Mouse (Mus musculus): ENCODE measurements around the gene Kif21b.

Gene Kif21b

GRCm38 (mm10) chr1:136130951-136131558, at the start of gene Kif21b:
Kif21b (plus strand) TSS chr1:136131389.
- peak; percentile 94 for DNase-seq (ENCODE audit: low read depth)

DNA sequence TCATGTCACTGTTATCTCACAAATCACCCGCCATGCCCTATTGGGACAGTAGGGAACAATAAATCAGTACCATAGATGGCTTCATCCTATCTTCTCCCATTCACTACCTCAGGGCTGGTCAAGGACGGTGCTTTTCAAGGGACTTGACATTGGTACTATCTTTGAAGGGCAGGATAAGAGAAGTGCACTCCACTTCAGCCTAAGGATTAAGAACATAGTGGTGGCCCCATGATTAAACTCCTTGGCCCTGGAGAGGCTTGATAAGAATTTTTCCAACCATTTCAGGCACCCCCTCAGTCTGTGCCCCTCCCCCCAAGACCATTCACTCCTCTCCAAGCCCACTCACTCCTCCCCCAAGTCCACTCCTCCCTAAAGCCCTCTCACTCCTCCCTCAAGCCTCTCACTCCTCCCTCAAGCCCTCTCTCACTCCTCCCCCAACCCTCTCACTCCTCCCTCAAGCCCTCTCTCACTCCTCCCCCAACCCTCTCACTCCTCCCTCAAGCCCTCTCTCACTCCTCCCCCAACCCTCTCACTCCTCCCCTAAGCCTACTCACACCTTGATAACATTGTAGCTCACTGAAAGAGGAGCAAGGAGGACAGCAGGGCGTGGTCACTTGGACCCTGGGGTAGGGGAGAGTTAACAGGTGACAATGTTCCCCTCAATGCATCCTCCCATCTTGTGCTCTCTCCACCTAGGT, 45.1 kb upstream of the Kif21b start:
- DNase-seq (ENCODE audit: low read depth), result no peak

DNA sequence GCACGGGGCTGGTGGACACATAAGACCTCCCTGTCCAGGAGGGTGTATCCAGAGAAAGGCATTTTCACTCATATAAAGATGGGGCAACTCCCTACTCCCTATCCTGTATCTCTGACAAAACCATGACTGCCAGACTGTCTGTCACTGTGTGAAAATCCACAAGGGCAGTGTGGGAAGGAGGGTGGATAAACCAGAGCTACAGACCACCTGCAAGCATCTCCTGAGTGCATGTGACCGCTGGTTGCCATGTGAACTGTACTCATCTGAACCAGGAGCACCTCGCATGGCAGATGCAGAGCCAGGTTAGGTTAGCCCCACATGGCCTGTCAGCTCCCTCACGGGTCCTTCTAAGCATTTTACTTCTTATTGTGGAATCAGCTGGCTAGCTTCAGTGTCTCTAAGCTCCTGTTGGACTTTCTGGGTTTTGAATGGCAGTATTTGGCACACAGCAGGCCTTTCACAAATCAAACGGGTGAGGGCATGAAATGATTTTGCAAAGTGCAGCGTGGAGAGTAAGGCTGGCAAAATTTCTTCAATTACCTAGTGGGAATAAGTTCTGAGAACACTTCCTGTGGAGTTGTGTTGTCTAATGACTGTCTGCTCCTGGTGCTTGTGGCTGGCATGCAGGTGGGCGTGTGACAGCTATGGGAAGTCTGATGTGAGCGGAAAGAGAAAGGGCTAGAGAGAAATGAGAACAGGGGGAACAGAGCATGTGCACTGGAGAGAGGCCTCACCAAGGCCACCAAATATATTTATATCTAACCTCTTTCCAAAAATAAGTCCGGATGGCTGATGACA, 41.6 kb upstream of the Kif21b start:
- DNase-seq (ENCODE audit: low read depth), result no peak

- no peak for DNase-seq (ENCODE audit: low read depth)
Measured at GRCm38 (mm10) chr1:136093726-136094125, 37.5 kb upstream of the Kif21b start.

DNA sequence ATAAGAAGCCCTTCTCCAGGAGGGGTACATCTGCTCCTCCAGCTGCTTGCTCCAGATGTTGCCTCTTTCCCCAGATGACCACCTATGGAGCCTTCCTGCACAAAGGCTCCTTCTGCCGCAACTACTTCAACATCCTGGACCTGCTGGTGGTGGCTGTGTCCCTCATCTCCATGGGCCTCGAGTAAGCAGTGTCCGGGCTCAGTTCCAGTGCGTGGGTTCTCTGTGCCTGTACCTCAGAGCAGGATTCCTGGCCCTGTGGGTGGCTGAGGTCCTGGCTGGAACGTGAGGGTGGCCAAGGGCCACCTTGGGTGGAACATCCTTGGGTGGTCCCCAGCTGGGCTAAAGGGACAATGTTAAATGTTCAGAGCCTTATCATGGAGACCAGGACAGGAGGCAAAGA, 36.4 kb upstream of the Kif21b start:
- no peak for DNase-seq (ENCODE audit: low read depth)

DNA sequence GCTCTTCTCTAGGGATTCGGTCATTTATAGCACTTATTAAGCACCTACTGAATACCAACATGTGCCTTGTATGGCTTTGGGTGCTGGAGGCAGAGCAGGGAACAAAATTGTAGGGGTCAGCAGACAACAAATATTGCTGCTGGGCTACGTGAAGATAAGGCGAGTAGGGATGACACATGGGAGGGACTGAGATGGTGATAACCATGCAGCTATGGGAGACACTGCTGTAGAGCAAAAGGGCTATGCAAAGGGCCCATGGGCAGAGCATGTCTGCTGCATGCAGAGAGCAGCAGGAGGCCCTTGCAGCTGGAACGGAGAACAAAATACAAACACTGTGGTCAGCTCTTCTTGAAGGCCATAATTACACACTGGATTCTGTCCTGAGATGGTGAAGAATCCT, 29.1 kb upstream of the Kif21b start:
- no peak for DNase-seq (ENCODE audit: low read depth)

- no peak for DNase-seq (ENCODE audit: low read depth)
Measured at GRCm38 (mm10) chr1:136102551-136102950, 28.6 kb upstream of the Kif21b start.

- no peak for DNase-seq (ENCODE audit: low read depth)
Measured at GRCm38 (mm10) chr1:136102981-136103380, 28.2 kb upstream of the Kif21b start.

DNA sequence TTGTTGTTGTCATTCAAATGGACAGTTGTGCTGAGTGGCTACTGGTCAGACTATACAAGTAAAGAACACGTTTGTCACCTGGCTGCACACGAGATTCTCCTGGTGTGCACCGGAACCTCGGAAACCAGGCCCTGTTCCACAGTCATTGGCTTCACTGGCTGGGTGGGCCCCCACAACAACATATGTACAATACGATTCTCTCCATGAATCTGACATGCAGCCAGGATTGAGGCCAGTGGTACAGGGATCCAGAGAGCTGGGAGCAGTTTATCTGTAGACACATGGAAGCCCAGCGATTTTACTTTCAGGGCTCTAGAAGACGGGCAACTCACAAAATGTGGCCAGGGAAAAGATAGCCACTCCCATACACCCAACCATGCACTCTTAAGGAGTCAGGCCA, 27.5 kb upstream of the Kif21b start:
- no peak for DNase-seq (ENCODE audit: low read depth)

DNA sequence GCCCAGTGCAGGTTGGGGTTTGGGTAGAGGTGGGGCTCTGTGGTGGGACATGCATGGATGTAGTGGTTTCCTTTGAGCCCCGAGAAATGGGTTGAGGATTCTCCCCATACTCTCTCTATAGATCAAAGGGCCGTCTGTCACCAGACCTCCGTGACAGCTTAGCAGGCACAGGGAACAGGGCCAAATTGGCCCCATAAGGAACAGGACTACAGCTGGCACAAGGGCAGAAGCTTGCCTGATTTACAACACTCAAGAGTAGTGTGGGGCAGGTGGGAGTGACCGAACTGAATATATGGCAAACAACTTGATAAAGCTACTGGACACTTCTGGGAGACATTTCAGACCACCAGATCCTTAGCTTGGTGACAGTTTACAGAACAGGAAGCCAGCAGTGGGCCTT, 26.4 kb upstream of the Kif21b start:
- no peak for DNase-seq (ENCODE audit: low read depth)

DNA sequence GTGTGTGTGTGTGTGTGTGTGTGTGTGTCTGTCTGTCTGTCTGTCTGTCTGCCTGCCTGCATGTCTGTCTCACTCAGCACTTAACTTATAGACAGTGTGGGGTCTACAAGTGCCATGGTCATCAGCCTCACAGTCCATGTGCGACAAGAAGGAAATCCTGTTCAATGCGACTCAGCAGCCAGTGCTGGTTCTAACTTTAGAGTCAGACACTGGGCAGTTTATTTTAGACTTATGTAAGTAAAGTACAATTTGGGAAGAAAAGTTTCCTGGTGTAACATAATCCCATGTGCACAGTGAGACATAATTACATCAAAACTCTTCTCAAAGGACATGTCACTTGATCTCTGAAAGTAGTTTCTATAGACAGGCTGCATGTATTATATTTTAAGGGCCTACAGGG, 21.7 kb upstream of the Kif21b start:
- DNase-seq (ENCODE audit: low read depth), result no peak

- peak; percentile 67 for DNase-seq (ENCODE audit: low read depth)
Measured at GRCm38 (mm10) chr1:136116183-136116582, 15.0 kb upstream of the Kif21b start.

DNA sequence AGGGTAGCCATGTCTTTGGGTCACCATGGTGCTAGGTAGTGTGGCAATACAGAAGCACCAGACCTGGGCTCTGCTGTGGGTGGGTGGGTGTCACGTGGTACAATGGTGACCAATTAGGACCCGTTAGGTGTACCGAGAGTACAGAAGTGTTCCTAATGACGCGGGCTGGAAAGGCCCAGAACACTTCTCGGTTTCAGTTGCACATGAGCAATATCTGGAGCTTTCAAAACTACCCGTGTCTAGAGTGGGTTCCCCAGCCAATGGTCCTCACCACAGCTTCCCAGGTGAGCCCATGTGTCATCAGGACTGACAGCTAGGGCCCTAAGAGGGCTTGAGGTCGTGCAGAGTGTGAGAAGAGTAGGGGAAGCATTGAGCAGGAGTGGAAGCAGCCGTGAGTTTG, 14.1 kb upstream of the Kif21b start:
- no peak for DNase-seq (ENCODE audit: low read depth)

DNA sequence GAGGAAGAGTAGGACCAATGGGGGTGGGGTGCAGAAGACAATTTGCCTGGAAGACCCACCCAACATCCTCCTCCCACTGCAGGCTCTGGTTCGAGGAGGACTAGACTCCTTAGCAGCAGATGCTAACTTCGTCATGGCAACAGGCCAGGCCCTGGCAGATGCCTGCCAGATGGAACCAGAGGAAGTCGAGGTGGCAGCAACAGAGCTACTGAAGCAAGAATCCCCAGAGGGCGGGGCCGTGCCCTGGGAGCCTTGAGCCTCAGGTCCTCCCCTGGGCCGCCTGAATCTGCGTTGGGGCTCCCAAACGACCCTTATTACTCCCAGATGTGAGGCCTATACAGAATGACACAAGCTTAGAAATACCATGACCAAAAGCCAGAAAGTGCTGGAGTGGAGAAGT, 12.3 kb upstream of the Kif21b start:
- peak; percentile 49 for DNase-seq (ENCODE audit: low read depth)

DNA sequence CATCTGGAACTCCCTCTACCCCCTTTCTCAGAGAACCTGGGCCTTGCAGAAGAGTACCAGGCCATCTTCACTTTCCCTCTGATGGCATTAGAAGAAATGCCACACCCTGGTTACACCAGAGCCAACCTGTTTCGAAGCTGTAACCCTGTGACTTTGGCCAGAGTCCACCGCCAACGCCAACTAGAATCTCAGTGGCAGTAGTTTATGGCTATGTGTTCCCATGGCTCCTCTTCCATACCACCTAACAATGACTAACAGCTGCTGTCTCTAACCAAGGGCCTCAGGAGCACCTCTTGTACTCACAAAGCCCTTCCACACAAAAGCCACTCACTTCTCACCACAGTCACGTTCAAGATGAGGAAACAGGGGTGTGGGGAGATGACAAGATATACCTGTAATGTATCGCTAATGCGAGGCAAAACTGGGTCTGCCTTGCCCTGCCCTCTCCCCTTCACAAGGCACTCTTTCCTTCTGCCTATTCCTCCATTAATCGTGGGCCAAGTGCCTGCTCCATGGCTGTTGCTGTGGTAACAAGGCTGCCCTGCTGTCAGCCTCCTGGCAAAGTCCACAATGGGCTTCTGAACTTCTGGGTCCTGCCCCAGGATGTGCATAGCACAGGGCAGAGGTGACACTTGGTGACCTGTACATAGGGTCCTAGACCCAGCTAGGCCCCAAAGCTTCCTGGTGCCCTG, 11.5 kb upstream of the Kif21b start:
- no peak for DNase-seq (ENCODE audit: low read depth)

DNA sequence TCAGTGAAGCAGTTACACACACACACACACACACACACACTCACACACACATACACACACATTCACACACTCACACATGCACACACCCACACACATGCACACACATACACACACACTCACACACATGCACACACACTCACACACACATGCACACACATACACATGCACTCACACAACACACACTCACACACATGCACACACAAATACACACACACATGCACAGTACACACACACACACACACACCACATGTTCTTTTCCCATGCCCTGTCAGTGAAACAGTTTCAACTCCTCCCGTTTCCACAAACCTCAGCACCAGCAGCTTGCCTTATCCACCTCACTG, 11.0 kb upstream of the Kif21b start:
- DNase-seq (ENCODE audit: low read depth), result no peak

- no peak for DNase-seq (ENCODE audit: low read depth)
Measured at GRCm38 (mm10) chr1:136120785-136121184, 10.4 kb upstream of the Kif21b start.

DNA sequence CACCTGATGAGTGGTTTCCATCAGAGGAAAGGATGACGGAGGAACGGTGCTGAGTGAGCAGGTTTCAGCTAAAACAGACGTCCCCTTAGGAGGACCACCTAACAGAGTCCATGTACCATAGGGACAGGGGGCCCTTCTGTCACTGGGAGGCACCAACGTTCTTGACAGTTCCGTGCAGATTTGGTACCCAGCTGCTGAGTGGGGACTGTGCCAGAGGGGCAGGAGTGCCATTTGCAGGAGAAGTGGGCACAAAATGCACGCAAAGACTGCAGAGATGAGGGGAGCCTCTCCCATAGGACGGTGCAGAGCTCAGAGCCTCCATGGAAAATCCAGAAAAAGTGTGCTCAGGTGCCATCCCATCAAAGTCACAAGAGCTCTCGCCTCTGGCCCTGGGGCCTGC, 9.2 kb upstream of the Kif21b start:
- DNase-seq (ENCODE audit: low read depth), result no peak

- DNase-seq (ENCODE audit: low read depth), result no peak
Measured at GRCm38 (mm10) chr1:136126159-136126765, 4.9 kb upstream of the Kif21b start.

GRCm38 (mm10) chr1:136126895-136127294, 4.3 kb upstream of the Kif21b start:
- peak; percentile 84 for DNase-seq (ENCODE audit: low read depth)

DNA sequence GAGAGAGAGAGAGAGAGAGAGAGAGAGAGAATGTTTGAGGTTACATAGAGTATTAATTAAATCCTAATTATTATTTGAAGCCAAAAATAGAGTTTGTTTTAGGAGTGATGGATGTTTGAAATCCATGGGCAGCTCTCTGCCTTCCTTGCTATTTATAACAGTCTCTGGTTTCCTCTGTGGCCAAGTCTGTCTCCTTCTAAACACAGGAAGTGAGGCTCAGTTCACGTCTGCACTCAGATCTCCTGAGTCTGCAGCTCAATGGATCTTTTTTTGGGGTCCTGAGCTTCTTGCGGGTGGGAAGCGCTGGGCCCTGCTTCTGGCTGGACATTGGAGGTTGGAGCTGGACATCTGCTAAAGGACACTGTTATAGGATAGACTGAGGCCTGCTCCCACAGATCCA, 3.3 kb upstream of the Kif21b start:
- peak; percentile 64 for DNase-seq (ENCODE audit: low read depth)

GRCm38 (mm10) chr1:136128416-136128815, 2.8 kb upstream of the Kif21b start:
- no peak for DNase-seq (ENCODE audit: low read depth)
